Mouse (Mus musculus) limb, embryonic 14.5 days (tissue): ENCODE data around the gene Acap1. TPM values are rescaled to one million over a fixed set of nuclear protein-coding genes. Genes with fewer than 3 reads are reported as not detected.
A peak's percentile ranks its signal among the peaks of the same experiment; 100 is the strongest.

Experiments
- ATAC-seq: fragments of 200-750 bp; cut with Nextera tagmentation; 2 replicates; pipeline ENCODE4 v1.8.0; 2017; ENCODE audit warnings: low read depth, moderate number of reproducible peaks, moderate TSS enrichment; ENCODE audit not compliant: low FRiP score
- DNase-seq: peaks from one replicate; pipeline ENCODE4 v3.0.0-alpha.2; 2015; ENCODE audit warnings: low spot score
- H3K27ac ChIP-seq: fragments of 300-500 bp; sonication (generic); replicated peaks from 2 replicates; pipeline ENCODE4 v1.5.1; 2014; ENCODE audit warnings: low read depth, mild to moderate bottlenecking, low read length, moderate library complexity, mixed read lengths
- H3K27me3 ChIP-seq: fragments of 300-500 bp; sonication (generic); 2 replicates; pipeline ENCODE4 v1.6.1; 2014; ENCODE audit warnings: low read length, mixed read lengths; ENCODE audit not compliant: control insufficient read depth, insufficient read depth
- H3K36me3 ChIP-seq: fragments of 300-500 bp; sonication (generic); 2 replicates; pipeline ENCODE4 v1.6.1; 2014; ENCODE audit warnings: mild to moderate bottlenecking, low read length, moderate library complexity, mixed read lengths; ENCODE audit not compliant: control insufficient read depth, insufficient read depth
- H3K4me1 ChIP-seq: fragments of 300-500 bp; sonication (generic); 2 replicates; pipeline ENCODE4 v1.6.1; 2014; ENCODE audit warnings: antibody characterized with exemption, low read length, mixed read lengths; ENCODE audit not compliant: control insufficient read depth, insufficient read depth
- H3K4me2 ChIP-seq: fragments of 300-500 bp; sonication (generic); replicated peaks from 2 replicates; pipeline ENCODE4 v1.6.1; 2014; ENCODE audit warnings: low read depth, mild to moderate bottlenecking, low read length, moderate library complexity; ENCODE audit not compliant: severe bottlenecking
- H3K4me3 ChIP-seq: fragments of 300-500 bp; sonication (generic); replicated peaks from 2 replicates; pipeline ENCODE4 v1.5.1; 2014; ENCODE audit warnings: low read length
- H3K9ac ChIP-seq: fragments of 300-500 bp; sonication (generic); 2 replicates; pipeline ENCODE4 v1.6.1; 2014; ENCODE audit warnings: mild to moderate bottlenecking, low read depth, low read length, moderate library complexity; ENCODE audit not compliant: severe bottlenecking
- H3K9me3 ChIP-seq: fragments of 300-500 bp; sonication (generic); 2 replicates; pipeline ENCODE4 v1.6.1; 2016; ENCODE audit warnings: low read length; ENCODE audit not compliant: control insufficient read depth
- POLR2A ChIP-seq: fragments of 200-500 bp; IDR thresholded peaks from 2 replicates; pipeline ENCODE4 v1.8.0; 2012; ENCODE audit warnings: inconsistent platforms, mild to moderate bottlenecking, moderate library complexity, borderline replicate concordance; ENCODE audit not compliant: insufficient read depth, insufficient read length; ENCODE audit errors: extremely low read depth
- WGBS: fragments of 180-500 bp; shearing (Covaris S2); extraction: QIAGEN DNeasy Blood & Tissue Kit; methylation state at CpG from one replicate; pipeline ENCODE4 v1.1.7; 2014; 5-methylcytosine and 5-hydroxymethylcytosine counted together
- polyA plus RNA-seq, 2 experiments: library from polyadenylated mRNA; depleted of rRNA in 1 of 2; stranded (reverse) in 1 of 2; unstranded in 1 of 2; fragments of >200 nt; fragmentation: Nextera tagmentation in 1 of 2; extraction: Ambion mirVana in 1 of 2; gene quantifications; 2 replicates each; pipeline versions ENCODE4 v1.2.1 to v1.2.3; 2012 to 2014

Acap1 gene
- polyA plus RNA-seq, 2 experiments = 2.1 TPM

DNA sequence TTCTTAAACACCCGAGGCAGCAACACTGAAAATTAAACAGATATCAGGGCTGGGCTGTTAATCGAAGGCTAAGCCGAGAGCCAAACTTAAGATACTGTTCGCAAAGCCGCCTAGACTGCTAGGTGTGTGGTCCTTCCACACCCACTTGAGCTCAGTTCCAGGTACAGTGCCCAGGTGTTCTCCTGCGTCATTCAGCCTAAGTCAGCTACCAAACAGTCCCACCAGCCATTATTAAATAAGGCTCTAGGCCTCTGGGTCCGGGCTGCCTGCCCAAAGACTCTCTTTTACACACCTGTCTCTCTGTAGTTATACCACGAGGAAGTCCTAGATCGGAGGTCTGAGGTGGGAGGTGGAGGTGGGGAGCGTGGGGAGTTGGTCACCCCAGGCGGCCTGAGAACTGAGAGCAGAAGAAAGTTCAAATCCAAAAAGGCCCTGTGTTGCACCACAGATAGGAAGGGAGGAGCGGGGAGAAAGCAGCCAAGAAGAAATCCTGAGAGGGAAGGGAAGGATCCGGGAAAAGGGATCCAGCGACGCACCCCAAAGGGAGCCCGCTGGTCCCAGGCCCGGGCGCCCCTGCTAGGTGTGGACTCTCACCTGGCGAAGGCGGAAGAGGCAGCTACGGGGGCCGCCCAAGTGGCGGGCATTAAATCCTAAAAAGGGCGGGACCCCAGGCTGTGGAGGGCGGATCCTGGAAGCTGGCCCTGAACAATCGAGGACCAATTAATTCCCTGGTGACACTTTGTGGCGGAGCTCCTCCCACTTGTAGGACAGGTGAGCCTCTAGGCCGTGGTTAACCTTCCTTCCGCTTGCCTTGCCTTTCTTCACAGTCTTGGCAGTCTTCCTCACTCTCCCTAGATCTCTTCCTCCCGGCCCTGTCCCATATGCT, 37.0 kb downstream of the Acap1 start, which contains the start of gene Tnk1:
Gene Tnk1, minus strand, starts transcription at position 618 of the 886 bp plus-strand sequence.
- Histone ChIP-seq H3K4me2 (peak within 1 kb of the TSS; percentile 15), H3K4me3 (0 out of 2 replicates have a peak within 1 kb of the TSS, but pooled peaks have one; percentile 4), H3K9me3 (no peaks in the 10 kb centered on the region), H3K27ac (no peak within 1 kb of the TSS), H3K27me3 (0 out of 2 replicates have a peak, but pooled peaks cover 15% of the 10 kb centered on the region), H3K9ac (0 out of 2 replicates have a peak within 1 kb of the TSS, but pooled peaks have one; percentile 25), H3K36me3 (no peaks in the 10 kb centered on the region), H3K4me1 (no peaks in the 10 kb centered on the region)
- TF ChIP-seq POLR2A = no peak
- WGBS = 22% methylated on average over 28 of the region's 30 CpGs
- DNase-seq (no peak), ATAC-seq (no peak)

DNA sequence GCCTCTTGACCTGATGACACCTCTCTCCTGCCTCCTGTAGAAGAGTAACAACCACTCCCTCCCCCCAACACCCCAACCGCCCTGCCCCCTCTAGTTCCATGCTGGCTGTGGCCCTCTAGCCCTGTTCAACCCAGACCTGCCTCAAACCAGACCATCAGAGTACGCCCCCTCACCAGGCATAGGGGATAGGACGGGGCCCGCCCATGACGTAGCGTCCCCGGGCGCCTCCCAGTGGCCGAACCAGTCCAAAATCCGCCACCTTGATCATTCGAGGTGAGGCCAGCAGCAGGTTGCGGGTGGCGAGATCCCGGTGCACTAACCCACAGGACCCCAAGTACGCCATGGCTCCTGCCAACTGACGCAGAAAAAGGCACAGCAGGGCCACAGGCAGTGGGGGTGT, 40.0 kb downstream of the Acap1 start:
- Histone ChIP-seq H3K27ac (no peak overlapping the region), H3K9me3 (no peaks in the 10 kb centered on the region), H3K36me3 (peaks cover 18% of the 10 kb centered on the region), H3K27me3 (0 out of 2 replicates have a peak, but pooled peaks cover 15% of the 10 kb centered on the region), H3K4me2 (no peak overlapping the region), H3K9ac (no peak overlapping the region), H3K4me3 (no peak overlapping the region), H3K4me1 (no peaks in the 10 kb centered on the region)
- DNase-seq (no peak), ATAC-seq (peak; percentile 58)
- WGBS = 13% methylated on average over 16 of the region's 16 CpGs
- TF ChIP-seq POLR2A = no peak

DNA sequence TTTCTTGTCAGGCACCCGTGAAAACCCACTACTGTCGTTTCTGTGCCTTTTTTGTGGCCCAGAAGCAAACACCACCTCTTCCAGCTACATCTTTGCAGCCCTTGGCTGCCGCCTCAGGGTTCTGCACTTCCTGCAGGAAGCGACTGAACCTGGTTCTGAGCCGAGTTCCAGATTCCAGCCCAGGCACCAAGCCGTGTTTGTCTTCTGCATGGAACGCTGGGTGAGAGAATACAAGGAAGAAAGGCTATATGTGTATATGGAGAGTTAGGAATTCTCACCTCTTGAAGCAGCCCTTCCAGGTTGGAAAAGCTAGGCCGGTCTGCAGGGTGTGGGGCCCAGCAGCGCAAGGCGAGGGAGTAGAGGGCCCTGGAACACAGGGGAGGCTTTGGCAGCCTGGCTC, 40.7 kb downstream of the Acap1 start:
- DNase-seq (no peak), ATAC-seq (no peak)
- TF ChIP-seq POLR2A = no peak
- 0 out of 2 replicates have a peak, but pooled peaks cover 15% of the 10 kb centered on the region for H3K27me3 ChIP-seq
- peaks cover 25% of the 10 kb centered on the region for H3K36me3 ChIP-seq
- 84% methylated on average over 10 of the region's 10 CpGs for WGBS
- no peaks in the 10 kb centered on the region for H3K9me3 ChIP-seq
- no peak overlapping the region for H3K4me3 ChIP-seq
- H3K27ac ChIP-seq = no peak overlapping the region
- no peak overlapping the region for H3K9ac ChIP-seq
- no peak overlapping the region for H3K4me2 ChIP-seq
- no peaks in the 10 kb centered on the region for H3K4me1 ChIP-seq

DNA sequence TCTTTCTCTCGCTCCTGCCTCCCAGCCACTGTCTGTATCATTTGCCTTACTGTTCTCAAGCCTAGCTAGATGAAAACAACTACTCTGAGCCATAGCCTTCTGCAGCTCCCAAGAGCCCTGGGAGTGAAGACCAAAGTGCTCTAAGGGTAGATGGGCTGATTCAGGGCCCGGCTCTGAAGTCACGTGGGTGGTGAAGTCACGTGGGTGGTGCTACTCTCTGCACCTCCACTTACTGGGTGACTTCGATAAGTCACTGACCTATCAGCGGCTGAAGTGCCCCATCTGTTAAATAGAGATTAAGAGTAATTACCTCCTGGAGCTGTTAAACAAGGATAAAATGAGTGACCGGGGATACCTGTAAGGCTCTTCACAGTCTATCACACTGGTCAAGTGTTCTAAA, 41.3 kb downstream of the Acap1 start:
- Histone ChIP-seq H3K4me3 (no peak overlapping the region), H3K9ac (no peak overlapping the region), H3K4me2 (no peak overlapping the region), H3K27me3 (0 out of 2 replicates have a peak, but pooled peaks cover 12% of the 10 kb centered on the region), H3K36me3 (peaks cover 31% of the 10 kb centered on the region), H3K4me1 (no peaks in the 10 kb centered on the region), H3K27ac (no peak overlapping the region), H3K9me3 (no peaks in the 10 kb centered on the region)
- no peak for DNase-seq
- WGBS = 71% methylated on average over 7 of the region's 7 CpGs
- ATAC-seq = no peak
- TF ChIP-seq POLR2A = no peak

DNA sequence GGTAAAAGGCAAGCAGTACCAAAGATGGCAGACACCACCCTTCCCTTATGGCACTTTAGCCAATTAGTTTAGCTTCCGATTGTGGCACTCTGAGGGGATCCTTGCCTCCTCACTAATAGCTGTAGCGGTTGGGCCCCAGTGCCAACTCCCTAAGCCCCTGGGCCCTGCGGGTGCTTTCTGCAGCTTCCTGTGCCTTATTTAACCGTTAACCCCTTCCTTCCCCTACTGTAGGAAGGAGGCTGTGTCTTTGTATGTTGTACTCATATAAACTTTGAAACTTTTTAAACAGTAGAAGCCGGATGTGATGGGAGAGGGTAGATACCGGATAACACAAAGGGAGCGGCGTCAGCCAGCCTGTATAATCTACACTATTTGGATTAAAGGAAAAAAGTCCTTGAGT, 44.6 kb downstream of the Acap1 start:
- H3K27ac ChIP-seq = no peak overlapping the region

More for the DNA sequence above, 44.6 kb downstream of the Acap1 start:
- Histone ChIP-seq H3K4me1 (peaks cover 11% of the 10 kb centered on the region), H3K9me3 (no peaks in the 10 kb centered on the region), H3K4me2 (no peak overlapping the region), H3K36me3 (peaks cover 41% of the 10 kb centered on the region), H3K27me3 (no peaks in the 10 kb centered on the region), H3K9ac (no peak overlapping the region), H3K4me3 (no peak overlapping the region)
- WGBS = 67% methylated on average over 8 of the region's 8 CpGs
- no peak for TF ChIP-seq POLR2A
- ATAC-seq (no peak), DNase-seq (no peak)
